Mouse (Mus musculus): ENCODE data around the gene Zmynd8. TPM values are rescaled to one million over a fixed set of nuclear protein-coding genes. Genes with fewer than 3 reads are reported as not detected.
"Not testable (repeated sequence)": the region's sequence is repeated elsewhere in the genome, so short reads cannot be mapped to it uniquely, and the experiment has no call there.

Zmynd8 gene
- polyA plus RNA-seq, 1 experiment from 2014 or later = 81.5 TPM

DNA sequence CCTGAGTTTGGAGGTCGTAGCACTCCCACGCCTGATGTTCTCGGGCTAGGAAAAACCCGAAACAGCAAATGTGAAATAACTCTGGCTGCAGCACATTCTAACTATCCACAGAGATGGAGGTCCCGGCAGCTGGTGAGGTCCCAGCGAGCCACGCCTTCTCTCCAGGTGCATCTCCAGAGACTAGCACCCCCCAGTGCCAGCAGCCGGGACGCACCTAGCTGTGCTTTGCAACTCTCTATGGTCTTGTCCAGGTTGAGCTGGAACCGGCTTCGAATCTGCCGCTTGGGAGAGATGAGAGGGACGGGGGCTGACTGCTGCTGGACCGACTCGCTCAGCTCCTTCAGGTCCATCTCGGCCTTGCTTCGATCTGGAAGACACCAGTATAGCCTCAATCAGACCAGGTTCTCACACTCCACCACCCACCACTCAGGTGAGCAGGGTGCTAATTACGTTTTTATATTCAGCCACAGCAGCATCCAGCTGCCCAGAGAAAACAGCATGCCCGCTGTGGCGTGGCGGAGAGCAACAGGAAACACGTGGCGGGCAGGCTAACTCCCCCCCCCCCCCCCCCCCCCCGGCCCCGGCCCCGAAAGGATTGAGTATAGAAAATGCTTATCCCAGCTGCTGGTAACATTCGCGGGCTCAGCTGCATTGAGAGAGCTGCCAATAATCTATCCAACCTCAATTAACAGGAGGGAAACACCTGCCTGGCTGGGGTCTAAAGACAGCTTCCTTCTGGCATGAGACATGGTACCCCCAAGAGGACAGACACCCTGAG, 83.5 kb downstream of the Zmynd8 start:
- Histone ChIP-seq H3K4me1 (replicated peaks; ENCODE audit: control insufficient read depth, insufficient read depth, low read length) (no peaks in the 10 kb centered on the region; the same call in 1 of the 2 replicates), H3K9ac (replicated peaks; ENCODE audit: low read depth, low read length) (no peak overlapping the region), H3K36me3 (ENCODE audit: control insufficient read depth, insufficient read depth) (peaks cover 28% of the 10 kb centered on the region), H3K27ac (ENCODE audit: low read length) (no peak overlapping the region), H3K4me2 (ENCODE audit: low read length) (no peak overlapping the region), H3K4me3 (replicated peaks; ENCODE audit: low read length) (no peak overlapping the region), H3K9me3 (ENCODE audit: control insufficient read depth, low read length) (no peaks in the 10 kb centered on the region), H3K27me3 (replicated peaks; ENCODE audit: control insufficient read depth, insufficient read depth, low read length) (no peaks in the 10 kb centered on the region)
- 82% methylated on average over 27 of the region's 28 CpGs for WGBS
- ATAC-seq = no peak

DNA sequence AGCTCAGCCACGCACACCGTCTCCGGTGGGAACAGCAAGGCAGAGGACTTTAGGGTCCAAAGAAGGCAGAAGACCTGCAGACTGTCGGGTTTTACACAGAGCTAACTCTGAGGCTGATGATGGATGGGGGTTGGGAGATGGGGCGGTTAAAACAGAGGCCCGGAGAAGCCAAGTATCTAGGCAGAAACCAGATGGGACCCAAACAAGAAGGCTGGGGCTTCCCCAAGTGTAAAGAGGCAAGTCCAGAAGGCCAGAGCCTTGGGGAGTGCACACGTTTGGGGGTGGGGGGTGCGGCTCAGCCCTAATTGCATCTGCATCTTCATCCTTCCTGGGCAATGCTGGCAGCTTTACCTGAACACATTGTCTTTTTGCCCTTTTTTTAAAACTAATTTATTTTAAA, 85.9 kb downstream of the Zmynd8 start:
- Histone ChIP-seq H3K27me3 (replicated peaks; ENCODE audit: control insufficient read depth, insufficient read depth, low read length) (no peaks in the 10 kb centered on the region), H3K27ac (ENCODE audit: low read length) (no peak overlapping the region), H3K4me1 (replicated peaks; ENCODE audit: control insufficient read depth, insufficient read depth, low read length) (no peaks in the 10 kb centered on the region), H3K4me3 (replicated peaks; ENCODE audit: low read length) (no peak overlapping the region), H3K36me3 (ENCODE audit: control insufficient read depth, insufficient read depth) (peaks cover 26% of the 10 kb centered on the region), H3K4me2 (ENCODE audit: low read length) (no peak overlapping the region), H3K9me3 (ENCODE audit: control insufficient read depth, low read length) (no peaks in the 10 kb centered on the region), H3K9ac (replicated peaks; ENCODE audit: low read depth, low read length) (no peak overlapping the region)
- ATAC-seq = no peak
- 91% methylated on average over 8 of the region's 8 CpGs for WGBS

- H3K36me3 ChIP-seq (ENCODE audit: control insufficient read depth, insufficient read depth) = peaks cover 32% of the 10 kb centered on the region
- H3K4me1 ChIP-seq (replicated peaks; ENCODE audit: control insufficient read depth, insufficient read depth, low read length) = no peaks in the 10 kb centered on the region
- H3K27me3 ChIP-seq (replicated peaks; ENCODE audit: control insufficient read depth, insufficient read depth, low read length) = no peaks in the 10 kb centered on the region
- no peak for ATAC-seq
- WGBS = 68% methylated on average over 5 of the region's 5 CpGs
- H3K9me3 ChIP-seq (ENCODE audit: control insufficient read depth, low read length) = no peaks in the 10 kb centered on the region
- H3K4me3 ChIP-seq (replicated peaks; ENCODE audit: low read length) = no peak overlapping the region
- no peak overlapping the region for H3K9ac ChIP-seq (replicated peaks; ENCODE audit: low read depth, low read length)
- H3K4me2 ChIP-seq (ENCODE audit: low read length) = no peak overlapping the region
- H3K27ac ChIP-seq (ENCODE audit: low read length) = no peak overlapping the region
Measured at GRCm38 (mm10) chr2:165811536-165811935, 87.3 kb downstream of the Zmynd8 start.

DNA sequence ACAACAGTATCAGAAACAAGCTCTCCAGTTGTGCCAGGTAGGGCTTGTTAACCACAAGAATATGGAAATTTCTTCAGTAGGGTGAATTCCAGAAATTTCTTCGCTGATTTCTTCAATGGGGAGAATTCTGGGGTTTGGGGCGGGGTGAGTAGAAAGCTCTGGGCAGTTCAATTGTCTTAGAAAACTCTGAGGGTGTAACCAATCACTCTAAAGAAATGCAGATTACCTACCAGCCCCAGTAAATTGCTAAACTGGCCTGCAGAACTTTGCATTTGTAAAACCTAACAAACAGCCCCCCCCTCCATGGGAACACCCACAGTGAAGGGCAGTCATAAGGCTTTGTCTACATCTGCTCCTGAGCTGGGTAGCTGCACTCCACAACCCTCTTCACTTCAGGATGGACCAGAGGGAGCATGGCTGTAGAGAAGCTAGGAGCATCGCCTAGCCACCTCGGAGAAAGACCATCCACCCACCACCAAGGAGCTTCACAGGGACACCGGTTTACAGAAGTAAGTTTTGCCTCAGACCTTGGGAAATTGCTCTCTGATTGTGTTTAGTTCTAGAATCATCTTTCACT, 88.8 kb downstream of the Zmynd8 start:
- ATAC-seq = no peak
- Histone ChIP-seq H3K4me2 (ENCODE audit: low read length) (no peak overlapping the region), H3K27ac (ENCODE audit: low read length) (no peak overlapping the region), H3K4me1 (replicated peaks; ENCODE audit: control insufficient read depth, insufficient read depth, low read length) (no peaks in the 10 kb centered on the region), H3K36me3 (ENCODE audit: control insufficient read depth, insufficient read depth) (peaks cover 32% of the 10 kb centered on the region), H3K27me3 (replicated peaks; ENCODE audit: control insufficient read depth, insufficient read depth, low read length) (no peaks in the 10 kb centered on the region), H3K9ac (replicated peaks; ENCODE audit: low read depth, low read length) (no peak overlapping the region), H3K4me3 (replicated peaks; ENCODE audit: low read length) (no peak overlapping the region), H3K9me3 (ENCODE audit: control insufficient read depth, low read length) (no peaks in the 10 kb centered on the region)
- 87% methylated on average over 5 of the region's 5 CpGs for WGBS

DNA sequence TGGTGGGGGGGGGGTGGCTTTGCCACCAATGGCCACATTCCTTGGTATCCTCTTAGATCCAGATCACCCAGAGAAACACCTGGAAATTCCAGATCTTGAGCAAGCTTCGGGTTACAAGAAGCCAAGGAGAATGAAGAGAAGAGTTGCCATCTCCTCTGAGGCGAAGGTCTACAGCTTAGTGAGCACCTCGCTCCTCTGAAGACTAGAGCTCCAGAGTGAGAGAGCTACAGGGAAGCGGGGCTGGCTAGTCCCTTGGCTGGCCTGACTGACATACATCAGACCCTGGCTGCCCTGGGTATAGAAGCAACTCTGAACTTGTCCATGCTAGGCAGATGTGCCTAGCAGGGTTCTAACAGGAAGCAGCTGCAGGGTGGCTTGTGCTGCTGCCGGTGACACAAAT, 89.7 kb downstream of the Zmynd8 start:
- Histone ChIP-seq H3K9ac (replicated peaks; ENCODE audit: low read depth, low read length) (no peak overlapping the region), H3K4me1 (replicated peaks; ENCODE audit: control insufficient read depth, insufficient read depth, low read length) (no peaks in the 10 kb centered on the region), H3K9me3 (ENCODE audit: control insufficient read depth, low read length) (no peaks in the 10 kb centered on the region), H3K27me3 (replicated peaks; ENCODE audit: control insufficient read depth, insufficient read depth, low read length) (no peaks in the 10 kb centered on the region), H3K4me2 (ENCODE audit: low read length) (no peak overlapping the region), H3K27ac (ENCODE audit: low read length) (no peak overlapping the region), H3K36me3 (ENCODE audit: control insufficient read depth, insufficient read depth) (peaks cover 32% of the 10 kb centered on the region), H3K4me3 (replicated peaks; ENCODE audit: low read length) (no peak overlapping the region)
- WGBS = 97% methylated on average over 5 of the region's 5 CpGs
- ATAC-seq = no peak

DNA sequence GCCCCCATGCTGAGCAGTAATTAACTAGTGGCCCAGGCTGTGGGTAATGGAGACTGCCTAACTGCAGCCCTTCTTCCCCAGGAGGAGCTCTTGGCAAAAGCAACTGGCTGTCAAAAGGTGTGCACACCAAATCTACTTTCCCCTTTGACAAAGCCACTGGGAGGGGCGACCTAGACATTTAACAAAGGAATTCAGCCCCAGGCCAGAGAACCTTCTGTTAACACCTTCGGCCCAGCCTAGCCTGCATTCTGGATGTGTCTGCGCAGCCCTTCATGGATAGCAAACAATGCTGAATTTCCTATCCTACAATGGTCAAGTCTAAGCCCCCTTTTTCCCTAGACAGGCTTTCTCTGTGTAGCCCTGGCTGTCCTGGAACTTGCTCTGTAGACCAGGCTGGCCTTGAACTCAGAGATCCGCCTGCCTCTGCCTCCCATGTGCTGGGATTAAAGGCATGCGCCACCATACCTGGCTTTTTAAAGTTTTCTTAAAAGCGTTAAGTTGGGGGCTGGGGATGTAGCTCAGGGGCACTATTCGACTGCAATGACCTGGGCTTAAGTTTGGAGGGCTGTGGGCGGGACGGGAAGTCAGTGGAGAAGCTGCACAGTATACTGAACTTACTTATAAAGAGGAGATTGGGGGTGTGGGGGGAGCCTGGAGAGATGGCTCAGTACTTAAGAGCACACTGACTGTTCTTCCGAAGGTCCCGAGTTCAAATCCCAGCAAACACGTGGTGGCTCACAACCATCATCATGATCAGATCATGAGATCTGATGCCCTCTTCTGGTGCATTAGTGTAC, 90.4 kb downstream of the Zmynd8 start:
- Histone ChIP-seq H3K4me1 (replicated peaks; ENCODE audit: control insufficient read depth, insufficient read depth, low read length) (no peaks in the 10 kb centered on the region), H3K36me3 (ENCODE audit: control insufficient read depth, insufficient read depth) (peaks cover 28% of the 10 kb centered on the region), H3K4me3 (replicated peaks; ENCODE audit: low read length) (no peak overlapping the region), H3K27ac (ENCODE audit: low read length) (no peak overlapping the region), H3K9me3 (ENCODE audit: control insufficient read depth, low read length) (no peaks in the 10 kb centered on the region), H3K4me2 (ENCODE audit: low read length) (no peak overlapping the region), H3K27me3 (replicated peaks; ENCODE audit: control insufficient read depth, insufficient read depth, low read length) (no peaks in the 10 kb centered on the region), H3K9ac (replicated peaks; ENCODE audit: low read depth, low read length) (no peak overlapping the region)
- no peak for ATAC-seq
- WGBS = 93% methylated on average over 12 of the region's 12 CpGs

DNA sequence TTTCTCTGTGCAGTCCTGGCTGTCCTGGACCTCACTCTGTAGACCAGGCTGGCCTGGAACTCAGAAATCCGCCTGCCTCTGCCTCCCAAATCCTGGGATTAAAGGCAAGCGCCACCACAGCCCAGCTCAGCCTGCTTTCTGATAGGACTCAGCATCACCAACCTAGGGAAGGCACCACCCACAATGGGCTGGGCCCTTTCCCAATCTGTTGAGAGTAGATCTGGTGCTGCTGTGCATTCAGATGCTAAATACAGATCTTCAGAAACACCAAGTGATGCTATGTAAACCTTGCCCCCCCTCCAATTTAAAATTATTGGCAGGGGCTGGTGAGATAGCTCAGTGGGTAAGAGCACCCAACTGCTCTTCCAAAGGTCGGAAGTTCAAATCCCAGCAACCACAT, 98.6 kb downstream of the Zmynd8 start:
- H3K4me2 ChIP-seq (ENCODE audit: low read length); H3K9ac ChIP-seq (replicated peaks; ENCODE audit: low read depth, low read length); H3K9me3 ChIP-seq (ENCODE audit: control insufficient read depth, low read length); ATAC-seq; H3K4me1 ChIP-seq (replicated peaks; ENCODE audit: control insufficient read depth, insufficient read depth, low read length); H3K27ac ChIP-seq (ENCODE audit: low read length); H3K27me3 ChIP-seq (replicated peaks; ENCODE audit: control insufficient read depth, insufficient read depth, low read length); H3K4me3 ChIP-seq (replicated peaks; ENCODE audit: low read length): not testable (repeated sequence)
- peaks cover 24% of the 10 kb centered on the region for H3K36me3 ChIP-seq (ENCODE audit: control insufficient read depth, insufficient read depth)
- 96% methylated on average over 3 of the region's 3 CpGs for WGBS

DNA sequence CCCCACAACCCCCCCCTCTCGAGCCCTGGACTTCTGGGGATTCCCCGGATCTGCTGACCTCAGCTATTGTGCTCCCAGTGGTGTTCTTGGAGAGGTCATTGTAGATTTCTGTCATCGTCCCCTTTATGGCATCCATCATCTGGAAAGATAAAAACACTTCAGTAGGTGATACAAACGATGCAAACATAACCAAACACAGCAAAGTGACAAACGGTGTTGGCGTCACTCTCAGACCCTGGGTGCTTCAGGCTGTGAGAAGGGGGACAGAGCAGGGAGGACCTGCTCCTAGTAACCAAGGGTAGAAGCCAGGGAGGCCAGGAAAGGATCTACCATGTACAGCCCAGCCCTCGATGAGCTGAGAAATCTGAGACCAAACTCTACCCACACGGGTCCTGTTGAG, 100.9 kb downstream of the Zmynd8 start:
- Histone ChIP-seq H3K27me3 (replicated peaks; ENCODE audit: control insufficient read depth, insufficient read depth, low read length) (no peaks in the 10 kb centered on the region), H3K36me3 (ENCODE audit: control insufficient read depth, insufficient read depth) (peaks cover 23% of the 10 kb centered on the region; the same call in 1 of the 2 replicates), H3K9ac (replicated peaks; ENCODE audit: low read depth, low read length) (no peak overlapping the region), H3K4me1 (replicated peaks; ENCODE audit: control insufficient read depth, insufficient read depth, low read length) (0 out of 2 replicates have a peak, but pooled peaks cover 2% of the 10 kb centered on the region), H3K4me3 (replicated peaks; ENCODE audit: low read length) (no peak overlapping the region), H3K27ac (ENCODE audit: low read length) (no peak overlapping the region), H3K4me2 (ENCODE audit: low read length) (no peak overlapping the region), H3K9me3 (ENCODE audit: control insufficient read depth, low read length) (no peaks in the 10 kb centered on the region)
- WGBS = 75% methylated on average over 8 of the region's 8 CpGs
- no peak for ATAC-seq

- 88% methylated on average over 3 of the region's 3 CpGs for WGBS
Measured at GRCm38 (mm10) chr2:165793283-165793638, 105.6 kb downstream of the Zmynd8 start.

More at GRCm38 (mm10) chr2:165793283-165793638, 105.6 kb downstream of the Zmynd8 start:
- ATAC-seq = no peak
- Histone ChIP-seq H3K4me1 (replicated peaks; ENCODE audit: control insufficient read depth, insufficient read depth, low read length) (peaks cover 6% of the 10 kb centered on the region; the same call in 1 of the 2 replicates), H3K36me3 (ENCODE audit: control insufficient read depth, insufficient read depth) (peaks cover 29% of the 10 kb centered on the region; the same call in 1 of the 2 replicates), H3K27ac (ENCODE audit: low read length) (no peak overlapping the region), H3K9me3 (ENCODE audit: control insufficient read depth, low read length) (no peaks in the 10 kb centered on the region), H3K9ac (replicated peaks; ENCODE audit: low read depth, low read length) (no peak overlapping the region), H3K27me3 (replicated peaks; ENCODE audit: control insufficient read depth, insufficient read depth, low read length) (no peaks in the 10 kb centered on the region), H3K4me3 (replicated peaks; ENCODE audit: low read length) (no peak overlapping the region), H3K4me2 (ENCODE audit: low read length) (no peak overlapping the region)
